Comparison of ENCODE assay signal across 8 mouse cellular contexts in genomic region chr14:88470495-88471434, GRCm38 (mm10). TPM values are rescaled to one million over a fixed set of nuclear protein-coding genes. Genes with fewer than 3 reads are reported as not detected.
A peak's percentile ranks its signal among the peaks of the same experiment; 100 is the strongest.
DNase-seq lines count a peak whose midpoint lies in the region; ATAC-seq and TF ChIP-seq lines count a peak whose summit lies in the region.

Gene Pcdh20, minus strand, starts transcription at chr14:88471396.

- peak; percentile 92 for ATAC-seq in kidney, embryonic 14.5 days (ENCODE audit: low FRiP score, low TSS enrichment)
- peak; percentile 87 for ATAC-seq in lung, postnatal 0 days
- no peak for ATAC-seq in activated CD4-positive, CD25-positive, alpha-beta regulatory T cell, adult 4 months

- TF ChIP-seq EP300 in lung, postnatal 0 days (IDR thresholded peaks at IDR 0.05) = no peak

- peak within 1 kb of the TSS; percentile 46 for H3K4me3 ChIP-seq in kidney, embryonic 14.5 days (ENCODE audit: low read length)
- peak within 1 kb of the TSS; percentile 37 for H3K4me3 ChIP-seq in lung, postnatal 0 days (ENCODE audit: low read depth, low read length)

- H3K27me3 ChIP-seq in kidney, embryonic 14.5 days (ENCODE audit: control insufficient read depth, insufficient read depth, low read length) = peaks cover 16% of the 10 kb centered on the region
- H3K27me3 ChIP-seq in lung, postnatal 0 days (replicated peaks; ENCODE audit: insufficient read depth, low read length) = no peaks in the 10 kb centered on the region

- DNase-seq in kidney, adult 18-20 months = no peak
- peak; percentile 38 to 59 for DNase-seq in cerebellum, postnatal 25 days
- DNase-seq in gastrocnemius, postnatal 10 days = peak; percentile 35
- peak; percentile 49 to 55 for DNase-seq in layer of hippocampus, adult 8-10 months (ENCODE audit: low spot score in 2 of 2)
- DNase-seq in lung, postnatal 0 days (ENCODE audit: low spot score) = peak; percentile 63
- peak; percentile 68 for DNase-seq in right cerebral cortex, postnatal 25 days

- 2% methylated on average over 29 of the region's 29 CpGs for WGBS in kidney, embryonic 14.5 days
- WGBS in lung, postnatal 0 days = 3% methylated on average over 29 of the region's 29 CpGs

- no peaks in the 10 kb centered on the region for H3K9me3 ChIP-seq in kidney, embryonic 14.5 days (ENCODE audit: control insufficient read depth, low read length)
- H3K9me3 ChIP-seq in lung, postnatal 0 days (ENCODE audit: low read length) = no peaks in the 10 kb centered on the region

- H3K4me2 ChIP-seq in kidney, embryonic 14.5 days (replicated peaks; ENCODE audit: low read depth, low read length) = peak within 1 kb of the TSS; percentile 55
- peak within 1 kb of the TSS; percentile 63 for H3K4me2 ChIP-seq in lung, postnatal 0 days (replicated peaks; ENCODE audit: low read depth, low read length)

- no peak within 1 kb of the TSS for H3K9ac ChIP-seq in kidney, embryonic 14.5 days (ENCODE audit: low read depth, low read length)
- H3K9ac ChIP-seq in lung, postnatal 0 days (replicated peaks; ENCODE audit: low read depth) = no peak within 1 kb of the TSS

- no peaks in the 10 kb centered on the region for H3K36me3 ChIP-seq in kidney, embryonic 14.5 days (ENCODE audit: control insufficient read depth, insufficient read depth, low read length)
- no peaks in the 10 kb centered on the region for H3K36me3 ChIP-seq in lung, postnatal 0 days (ENCODE audit: insufficient read depth, low read length)

- no peak for TF ChIP-seq CTCF in lung, postnatal 0 days (IDR thresholded peaks at IDR 0.05)

- peaks cover 7% of the 10 kb centered on the region; the same call in 1 of the 2 replicates for H3K4me1 ChIP-seq in kidney, embryonic 14.5 days (ENCODE audit: control insufficient read depth, insufficient read depth, low read length)
- H3K4me1 ChIP-seq in lung, postnatal 0 days (ENCODE audit: insufficient read depth, low read depth, low read length) = no peaks in the 10 kb centered on the region

- H3K27ac ChIP-seq in kidney, embryonic 14.5 days (ENCODE audit: low read depth, low read length) = no peak within 1 kb of the TSS
- H3K27ac ChIP-seq in lung, postnatal 0 days (ENCODE audit: low read length) = no peak within 1 kb of the TSS

RNA-seq across cellular contexts. Expression of gene Pcdh20, which starts in this region (rescaled TPM):
- 0.27 and 0.47 TPM in 2 replicates for polyA plus RNA-seq in kidney, embryonic 14.5 days (2014; fragmentation: Nextera tagmentation; extraction: Ambion mirVana)
- total RNA-seq in gastrocnemius, postnatal 10 days (2021) = 1 to 10 TPM; 4.5 to 6.8 TPM
- total RNA-seq in layer of hippocampus, adult 8-10 months (2022) = 100 to 1,000 TPM; 105 to 133 (median 120) TPM
- polyA plus RNA-seq in lung, postnatal 0 days (2015; fragmentation: Nextera tagmentation; extraction: Ambion mirVana) = 1.1 and 1.2 TPM in 2 replicates
- polyA plus RNA-seq in activated CD4-positive, CD25-positive, alpha-beta regulatory T cell, adult 4 months (2017; shearing (Covaris generic)) = not detected

Comparison
In these comparisons a context has a peak if more than half of its experiments do, and no peak if none do; other contexts are left out.
1. RNA of gene Pcdh20 (total RNA-seq): 105 to 133 TPM in layer of hippocampus, adult 8-10 months; 4.5 to 6.8 TPM in gastrocnemius, postnatal 10 days; every median in the first group is over 10 times any median in the second.
2. Peak in ATAC-seq, H3K4me3 ChIP-seq and H3K4me2 ChIP-seq in kidney, embryonic 14.5 days; RNA of the gene not detected or under 1 TPM.